Mouse (Mus musculus) CH12.LX (cell line): ENCODE measurements at regions not wholly inside any gene's neighbourhood (a gene's known extent, or its start where the extent isn't known, plus 50 kb on each side); places are given as distances from the start of the nearest gene placed in this dataset.

Experiments used
- DNase-seq: peaks from one replicate; pipeline ENCODE4 v3.0.0-alpha.2; 2013; ENCODE audit errors: extremely low read depth
- H3K27ac ChIP-seq: 2 replicates; pipeline ENCODE4 v1.5.1; 2012; ENCODE audit warnings: low read depth, mild to moderate bottlenecking, control low read depth, moderate library complexity; ENCODE audit not compliant: insufficient read depth
- H3K27me3 ChIP-seq: replicated peaks from 2 replicates; pipeline ENCODE3; 2012; ENCODE audit warnings: inconsistent platforms
- H3K36me3 ChIP-seq, 2 experiments: replicated peaks in 1 of 2; 2 replicates each; pipeline versions ENCODE3 to v1.6.1; 2012; ENCODE audit warnings: inconsistent platforms in 1 of 2, low read length in 1 of 2, mild to moderate bottlenecking in 1 of 2, mixed read lengths in 1 of 2, moderate library complexity in 1 of 2; ENCODE audit not compliant: control insufficient read depth in 1 of 2, insufficient read depth in 1 of 2
- H3K4me1 ChIP-seq, 2 experiments: 2 replicates each; pipeline ENCODE4 v1.6.1; 2012; ENCODE audit warnings: inconsistent platforms in 1 of 2, moderate library complexity in 1 of 2; ENCODE audit not compliant: insufficient read depth in 2 of 2, control insufficient read depth in 1 of 2
- H3K4me2 ChIP-seq: 2 replicates; pipeline ENCODE4 v1.6.1; 2012; ENCODE audit warnings: low read depth, mild to moderate bottlenecking, control low read depth; ENCODE audit not compliant: poor library complexity, insufficient read depth, severe bottlenecking
- H3K4me3 ChIP-seq, 3 experiments: fragments of 150-350 bp in 1 of 3; sonication (generic) in 1 of 3; replicated peaks in 1 of 3; 2 replicates each; pipeline versions ENCODE3 to v1.5.1; 2011 to 2012; ENCODE audit warnings: low read depth in 2 of 3, low read length in 2 of 3, mild to moderate bottlenecking in 2 of 3, moderate library complexity in 2 of 3, control low read depth in 1 of 3, improper control_type of control experiment in 1 of 3, inconsistent platforms in 1 of 3, mixed read lengths in 1 of 3; ENCODE audit not compliant: poor library complexity in 1 of 3
- H3K79me2 ChIP-seq: replicated peaks from 2 replicates; pipeline ENCODE4 v1.6.1; 2012; ENCODE audit warnings: mild to moderate bottlenecking, moderate library complexity; ENCODE audit not compliant: control insufficient read depth, poor library complexity, insufficient read depth, severe bottlenecking; ENCODE audit errors: extremely low read depth
- H3K9ac ChIP-seq: 2 replicates; pipeline ENCODE4 v1.6.1; 2012; ENCODE audit warnings: low read depth, mild to moderate bottlenecking, control low read depth, moderate library complexity; ENCODE audit not compliant: insufficient read depth
- H3K9me3 ChIP-seq: replicated peaks from 2 replicates; pipeline ENCODE3; 2012; ENCODE audit warnings: low read length, inconsistent platforms, mixed read lengths
- BHLHE40 ChIP-seq: IDR thresholded peaks from 2 replicates; pipeline ENCODE4 v1.6.1; 2011; ENCODE audit warnings: mild to moderate bottlenecking, low read depth, low read length, improper control_type of control experiment
- CHD1 ChIP-seq: IDR thresholded peaks from 2 replicates; pipeline ENCODE4 v1.6.1; 2012; ENCODE audit warnings: low read depth, low read length, improper control_type of control experiment, inconsistent platforms
- CTCF ChIP-seq, 2 experiments: IDR thresholded peaks in 1 of 2; conservative IDR thresholded peaks in 1 of 2; 2 replicates each; pipeline ENCODE4 v1.5.1; 2011 to 2012; ENCODE audit warnings: low read depth in 2 of 2, low read length in 2 of 2, improper control_type of control experiment in 1 of 2, inconsistent platforms in 1 of 2, mild to moderate bottlenecking in 1 of 2, moderate library complexity in 1 of 2
- E2F4 ChIP-seq: IDR thresholded peaks from 2 replicates; pipeline ENCODE4 v1.6.1; 2011; ENCODE audit warnings: low read depth, low read length, improper control_type of control experiment; ENCODE audit not compliant: insufficient replicate concordance
- ELF1 ChIP-seq: IDR thresholded peaks from 2 replicates; pipeline ENCODE4 v1.6.1; 2014; ENCODE audit warnings: low read depth, mild to moderate bottlenecking, inconsistent platforms, low read length, improper control_type of control experiment
- ETS1 ChIP-seq: conservative IDR thresholded peaks from 2 replicates; pipeline ENCODE4 v1.6.1; 2012; ENCODE audit warnings: low read depth, mild to moderate bottlenecking, inconsistent platforms, low read length, improper control_type of control experiment, moderate library complexity
- GABPA ChIP-seq: IDR thresholded peaks from 2 replicates; pipeline ENCODE4 v1.6.1; 2012; ENCODE audit warnings: low read depth, low read length, improper control_type of control experiment, inconsistent platforms; ENCODE audit not compliant: insufficient replicate concordance
- IRF4 ChIP-seq: IDR thresholded peaks from 2 replicates; pipeline ENCODE4 v1.6.1; 2014; ENCODE audit warnings: low read depth, mild to moderate bottlenecking, inconsistent platforms, low read length, improper control_type of control experiment
- JUN ChIP-seq: IDR thresholded peaks from 2 replicates; pipeline ENCODE4 v1.6.1; 2011; ENCODE audit warnings: low read depth, mild to moderate bottlenecking, low read length, improper control_type of control experiment, moderate library complexity; ENCODE audit not compliant: insufficient read depth
- KAT2A ChIP-seq: IDR thresholded peaks from 2 replicates; pipeline ENCODE4 v1.6.1; 2012; ENCODE audit warnings: low read length, improper control_type of control experiment, inconsistent platforms; ENCODE audit not compliant: insufficient replicate concordance
- MAX ChIP-seq: IDR thresholded peaks from 2 replicates; pipeline ENCODE4 v1.6.1; 2011; ENCODE audit warnings: low read length, improper control_type of control experiment
- NELFE ChIP-seq: IDR thresholded peaks from 2 replicates; pipeline ENCODE4 v1.6.1; 2011; ENCODE audit warnings: low read depth, low read length, improper control_type of control experiment
- NRF1 ChIP-seq: IDR thresholded peaks from 2 replicates; pipeline ENCODE4 v1.6.1; 2014; ENCODE audit warnings: low read depth, mild to moderate bottlenecking, inconsistent platforms, low read length, improper control_type of control experiment, moderate library complexity
- SIN3A ChIP-seq: IDR thresholded peaks from 2 replicates; pipeline ENCODE4 v1.6.1; 2012; ENCODE audit warnings: low read length, improper control_type of control experiment, inconsistent platforms
- TCF12 ChIP-seq: IDR thresholded peaks from 2 replicates; pipeline ENCODE4 v1.6.1; 2014; ENCODE audit warnings: low read depth, mild to moderate bottlenecking, inconsistent platforms, low read length, improper control_type of control experiment
- UBTF ChIP-seq: IDR thresholded peaks from 2 replicates; pipeline ENCODE4 v1.6.1; 2012; ENCODE audit warnings: low read depth, mild to moderate bottlenecking, inconsistent platforms, low read length, improper control_type of control experiment, moderate library complexity
- ZC3H11A ChIP-seq: IDR thresholded peaks from 2 replicates; pipeline ENCODE4 v1.6.1; 2012; ENCODE audit warnings: low read depth, mild to moderate bottlenecking, inconsistent platforms, low read length, improper control_type of control experiment
- dilution Hi-C: fragments of 300-500 bp; cut with MboI; formaldehyde crosslinking; loops from 2 replicates; pipeline ENCODE4 v1.14.3; 2020; ENCODE audit warnings: low sequenced_read_pairs; ENCODE audit not compliant: extremely low pct_unique_long_range_greater_than_20kb, extremely low pct_ligation_motif_present
- in situ Hi-C: fragments of 300-500 bp; cut with MboI; formaldehyde crosslinking; loops from 3 replicates; pipeline ENCODE4 v1.14.3; 2019; ENCODE audit warnings: low sequenced_read_pairs, low pct_ligation_motif_present, low pct_unique_long_range_greater_than_20kb, mixed read lengths

- no peak for DNase-seq
- Histone ChIP-seq H3K27ac (no peak overlapping the region), H3K36me3 (no peaks in the 10 kb centered on the region), H3K9ac (no peak overlapping the region), H3K79me2 (no peaks in the 10 kb centered on the region), H3K4me3 (no peak overlapping the region), H3K4me2 (no peak overlapping the region), H3K9me3 (peaks cover 68% of the 10 kb centered on the region), H3K4me1 (no peaks in the 10 kb centered on the region), H3K27me3 (no peaks in the 10 kb centered on the region)
- TF ChIP-seq NRF1 (no peak), GABPA (no peak), ZC3H11A (no peak), NELFE (no peak), JUN (no peak), ETS1 (no peak)
- dilution Hi-C loops: no loop called here
- in situ Hi-C loops: no loop called here
These were observed 2365.8 kb upstream of the Lrrc6 start for GRCm38 (mm10) chr15:68866471-68866870.

GRCm38 (mm10) chr15:68864234-68864633 is 2363.5 kb upstream of the Lrrc6 start:
- TF ChIP-seq JUN (no peak), ELF1 (no peak), BHLHE40 (no peak), UBTF (no peak), ETS1 (no peak), TCF12 (no peak), IRF4 (no peak), NRF1 (no peak), CTCF (conservative IDR thresholded peaks at IDR 0.05 in 1 of 2, IDR thresholded peaks at IDR 0.05 in 1 of 2; ENCODE audit: low read depth in 2 of 2, low read length in 2 of 2) (no peak), KAT2A (no peak), SIN3A (no peak), CHD1 (no peak), MAX (no peak), GABPA (no peak), E2F4 (no peak)
- H3K27me3 ChIP-seq: no peaks in the 10 kb centered on the region
- H3K9me3 ChIP-seq: peaks cover 74% of the 10 kb centered on the region
- no peaks in the 10 kb centered on the region for H3K4me1 ChIP-seq
- no peaks in the 10 kb centered on the region for H3K79me2 ChIP-seq
- DNase-seq: no peak
- in situ Hi-C loops: no loop called here
- H3K4me3 ChIP-seq: no peak overlapping the region
- H3K27ac ChIP-seq: no peak overlapping the region
- no peak overlapping the region for H3K4me2 ChIP-seq
- no peaks in the 10 kb centered on the region for H3K36me3 ChIP-seq
- dilution Hi-C loops: no loop called here
- H3K9ac ChIP-seq: no peak overlapping the region
